Mouse (Mus musculus) G1E (cell line): ENCODE measurements at regions not wholly inside any gene's neighbourhood (a gene's known extent, or its start where the extent isn't known, plus 50 kb on each side); places are given as distances from the start of the nearest gene placed in this dataset.

Experiments
- CTCF ChIP-seq: IDR thresholded peaks from 2 replicates; pipeline ENCODE4 v1.5.1; 2012; ENCODE audit warnings: low read depth, low read length, inconsistent platforms, mixed read lengths
- GATA1 ChIP-seq: IDR thresholded peaks from 2 replicates; pipeline ENCODE4 v1.6.1; 2012; ENCODE audit warnings: borderline replicate concordance, low read length, inconsistent platforms, mixed read lengths
- POLR2AphosphoS5 ChIP-seq: IDR thresholded peaks from 2 replicates; pipeline ENCODE4 v1.6.1; 2012; ENCODE audit warnings: low read depth, low read length, inconsistent platforms; ENCODE audit not compliant: insufficient replicate concordance

- TF ChIP-seq POLR2AphosphoS5 = no peak
- TF ChIP-seq GATA1 = no peak
- no peak for TF ChIP-seq CTCF
Observed at GRCm38 (mm10) chr14:53991390-53991789, 262.5 kb downstream of the Dad1 start.
